Mouse (Mus musculus): ENCODE measurements around the gene Unc5a. TPM values are rescaled to one million over a fixed set of nuclear protein-coding genes. Genes with fewer than 3 reads are reported as not detected.

The Unc5a gene
- polyA plus RNA-seq, 1 experiment, result 37.7 TPM

DNA sequence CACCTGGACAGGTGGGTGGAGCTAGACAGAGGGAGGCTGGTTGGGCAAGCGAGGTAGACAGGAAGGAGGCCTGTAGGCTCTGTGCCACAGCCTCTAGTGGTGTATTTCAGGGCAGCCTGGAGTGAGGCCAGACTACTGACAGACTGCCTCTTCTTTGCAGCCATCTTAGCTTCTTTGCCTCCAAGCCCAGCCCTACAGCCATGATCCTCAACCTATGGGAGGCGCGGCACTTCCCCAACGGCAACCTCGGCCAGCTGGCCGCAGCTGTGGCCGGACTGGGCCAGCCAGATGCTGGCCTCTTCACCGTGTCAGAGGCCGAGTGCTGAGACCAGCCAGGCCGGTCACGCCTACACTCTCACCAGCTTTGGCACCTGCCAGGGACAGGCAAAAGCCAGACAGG, 55.4 kb downstream of the Unc5a start:
- no peak for TF ChIP-seq POLR2A (IDR thresholded peaks at IDR 0.05; ENCODE audit: borderline replicate concordance, insufficient read depth, low read length)
- TF ChIP-seq CTCF (IDR thresholded peaks at IDR 0.05; ENCODE audit: borderline replicate concordance, insufficient read depth, low read depth, low read length), result no peak
- 44% methylated on average over 11 of the region's 11 CpGs for WGBS
- no peak overlapping the region for H3K27ac ChIP-seq (ENCODE audit: insufficient read depth, low read length)

DNA sequence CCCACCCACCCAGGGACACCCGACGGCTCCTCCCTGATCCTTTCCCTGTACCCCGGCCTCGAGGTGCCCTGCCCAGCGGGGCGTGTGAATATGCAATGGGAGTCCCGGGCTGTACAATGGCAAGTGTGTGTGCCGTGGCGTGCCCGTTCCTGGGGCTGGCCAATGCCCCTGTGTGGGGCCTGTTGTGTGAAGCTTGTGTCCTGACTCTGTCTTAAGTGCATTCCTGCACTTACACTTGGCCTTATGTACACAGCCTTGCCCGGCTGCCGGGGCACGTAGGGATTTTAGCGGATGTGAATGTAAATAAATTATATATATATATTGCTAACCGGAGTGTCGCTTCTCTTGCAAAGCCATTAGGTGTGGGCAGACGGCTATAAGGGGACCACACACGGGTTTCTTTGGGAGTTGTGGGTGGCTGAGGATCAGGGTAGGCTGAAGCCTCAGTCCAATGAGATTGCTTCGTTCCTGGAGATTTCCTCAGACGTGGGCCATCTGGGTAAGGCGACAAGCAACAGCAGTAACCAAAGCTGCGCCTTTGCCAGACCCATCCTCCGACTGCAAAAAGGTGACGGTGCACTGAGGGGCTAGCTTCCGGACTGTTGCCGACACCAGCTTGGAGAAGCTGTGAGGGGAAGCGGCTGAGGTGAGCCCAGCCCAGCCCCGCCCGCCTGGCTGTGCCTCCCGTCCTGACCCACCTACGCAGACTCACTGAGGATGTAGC, 56.6 kb downstream of the Unc5a start:
- DNase-seq, result peak in 1 of 2 experiments; percentile 19
- peaks cover 9% of the 10 kb centered on the region; the same call in 1 of the 2 replicates for H3K4me1 ChIP-seq (ENCODE audit: control insufficient read depth, insufficient read depth, low read length)
- TF ChIP-seq CTCF (IDR thresholded peaks at IDR 0.05; ENCODE audit: borderline replicate concordance, insufficient read depth, low read depth, low read length), result no peak
- TF ChIP-seq POLR2A (IDR thresholded peaks at IDR 0.05; ENCODE audit: borderline replicate concordance, insufficient read depth, low read length), result no peak
- WGBS, result 67% methylated on average over 31 of the region's 31 CpGs
- H3K27ac ChIP-seq (ENCODE audit: insufficient read depth, low read length), result no peak overlapping the region
- H3K27me3 ChIP-seq (ENCODE audit: control insufficient read depth, insufficient read depth, low read length), result no peaks in the 10 kb centered on the region
- H3K4me3 ChIP-seq (replicated peaks; ENCODE audit: insufficient read depth, low read depth, low read length), result no peak overlapping the region

More for the DNA sequence above, 55.4 kb downstream of the Unc5a start:
- Histone ChIP-seq H3K4me1 (ENCODE audit: control insufficient read depth, insufficient read depth, low read length) (peaks cover 9% of the 10 kb centered on the region; the same call in 1 of the 2 replicates), H3K27me3 (ENCODE audit: control insufficient read depth, insufficient read depth, low read length) (no peaks in the 10 kb centered on the region), H3K4me3 (replicated peaks; ENCODE audit: insufficient read depth, low read depth, low read length) (no peak overlapping the region)
- DNase-seq, result peak; percentile 39 to 45

- Histone ChIP-seq H3K4me1 (ENCODE audit: control insufficient read depth, insufficient read depth, low read length) (peaks cover 9% of the 10 kb centered on the region; the same call in 1 of the 2 replicates), H3K4me3 (replicated peaks; ENCODE audit: insufficient read depth, low read depth, low read length) (no peak overlapping the region), H3K27ac (ENCODE audit: insufficient read depth, low read length) (no peak overlapping the region), H3K27me3 (ENCODE audit: control insufficient read depth, insufficient read depth, low read length) (no peaks in the 10 kb centered on the region)
- no peak for TF ChIP-seq POLR2A (IDR thresholded peaks at IDR 0.05; ENCODE audit: borderline replicate concordance, insufficient read depth, low read length)
- TF ChIP-seq CTCF (IDR thresholded peaks at IDR 0.05; ENCODE audit: borderline replicate concordance, insufficient read depth, low read depth, low read length), result no peak
- peak in 1 of 2 experiments; percentile 34 for DNase-seq
- WGBS, result 37% methylated on average over 7 of the region's 7 CpGs
Measured at GRCm38 (mm10) chr13:55006415-55006742, 57.2 kb downstream of the Unc5a start.

DNA sequence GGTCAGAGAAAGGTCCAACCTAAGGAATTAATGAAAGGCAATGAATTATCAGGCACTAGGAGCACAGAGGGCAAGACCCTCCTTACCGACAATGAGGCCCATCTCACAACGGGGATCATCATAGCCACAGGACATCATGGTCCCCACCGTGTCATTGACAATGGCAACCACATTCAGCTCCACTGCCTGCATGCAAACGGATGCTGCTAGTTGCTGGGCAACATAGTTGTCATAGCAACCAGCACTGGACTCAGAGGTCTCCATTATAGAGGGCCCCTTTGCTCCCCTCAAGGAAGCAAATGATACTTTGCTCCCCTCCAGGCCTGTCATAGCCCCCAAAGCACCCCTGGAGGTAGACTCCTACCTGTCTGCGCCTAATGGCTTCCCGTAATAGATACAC, 59.4 kb downstream of the Unc5a start:
- no peak overlapping the region for H3K27ac ChIP-seq (ENCODE audit: insufficient read depth, low read length)
- 52% methylated on average over 6 of the region's 6 CpGs for WGBS
- H3K4me3 ChIP-seq (replicated peaks; ENCODE audit: insufficient read depth, low read depth, low read length), result no peak overlapping the region
- DNase-seq, result no peak
- H3K27me3 ChIP-seq (ENCODE audit: control insufficient read depth, insufficient read depth, low read length), result no peaks in the 10 kb centered on the region
- peaks cover 12% of the 10 kb centered on the region; the same call in 1 of the 2 replicates for H3K4me1 ChIP-seq (ENCODE audit: control insufficient read depth, insufficient read depth, low read length)
- TF ChIP-seq CTCF (IDR thresholded peaks at IDR 0.05; ENCODE audit: borderline replicate concordance, insufficient read depth, low read depth, low read length) (no peak), POLR2A (IDR thresholded peaks at IDR 0.05; ENCODE audit: borderline replicate concordance, insufficient read depth, low read length) (no peak)

- no peak overlapping the region for H3K4me3 ChIP-seq (replicated peaks; ENCODE audit: insufficient read depth, low read depth, low read length)
- TF ChIP-seq POLR2A (IDR thresholded peaks at IDR 0.05; ENCODE audit: borderline replicate concordance, insufficient read depth, low read length), result no peak
- no peak for TF ChIP-seq CTCF (IDR thresholded peaks at IDR 0.05; ENCODE audit: borderline replicate concordance, insufficient read depth, low read depth, low read length)
- no peaks in the 10 kb centered on the region for H3K27me3 ChIP-seq (ENCODE audit: control insufficient read depth, insufficient read depth, low read length)
- no peak overlapping the region for H3K27ac ChIP-seq (ENCODE audit: insufficient read depth, low read length)
- 0 out of 2 replicates have a peak, but pooled peaks cover 3% of the 10 kb centered on the region for H3K4me1 ChIP-seq (ENCODE audit: control insufficient read depth, insufficient read depth, low read length)
- DNase-seq, result no peak
- WGBS, result 83% methylated on average over 15 of the region's 15 CpGs
Measured at GRCm38 (mm10) chr13:55011103-55011502, 61.9 kb downstream of the Unc5a start.

DNA sequence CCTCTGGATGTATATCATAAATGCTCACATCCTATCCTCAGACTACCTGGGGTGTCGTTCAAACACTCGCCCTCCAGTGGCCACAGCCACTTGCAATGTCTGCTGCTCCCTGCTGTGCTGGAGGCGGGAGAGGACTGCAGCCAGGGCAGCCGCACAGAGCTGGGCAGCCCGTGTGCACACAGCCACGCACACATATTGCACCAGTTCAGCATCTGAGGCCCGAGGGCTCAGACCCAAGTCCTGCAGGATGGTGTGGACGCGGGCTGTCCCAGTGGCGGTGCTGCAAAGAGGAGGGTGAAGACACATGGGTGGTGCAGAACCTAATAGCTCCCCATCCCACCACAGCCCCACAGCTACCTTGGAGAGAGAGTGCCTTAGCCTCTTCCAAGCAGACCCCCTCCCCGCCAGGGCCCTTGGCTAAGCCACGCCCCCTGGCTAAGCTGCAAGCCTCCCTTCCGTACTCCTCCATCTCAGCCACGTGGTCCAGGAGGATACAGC, 62.8 kb downstream of the Unc5a start:
- DNase-seq, result peak in 1 of 2 experiments; percentile 44
- Histone ChIP-seq H3K27me3 (ENCODE audit: control insufficient read depth, insufficient read depth, low read length) (no peaks in the 10 kb centered on the region), H3K27ac (ENCODE audit: insufficient read depth, low read length) (no peak overlapping the region), H3K4me1 (ENCODE audit: control insufficient read depth, insufficient read depth, low read length) (0 out of 2 replicates have a peak, but pooled peaks cover 3% of the 10 kb centered on the region), H3K4me3 (replicated peaks; ENCODE audit: insufficient read depth, low read depth, low read length) (no peak overlapping the region)
- TF ChIP-seq POLR2A (IDR thresholded peaks at IDR 0.05; ENCODE audit: borderline replicate concordance, insufficient read depth, low read length) (no peak), CTCF (IDR thresholded peaks at IDR 0.05; ENCODE audit: borderline replicate concordance, insufficient read depth, low read depth, low read length) (peak; percentile 37)
- 11% methylated on average over 14 of the region's 14 CpGs for WGBS

DNA sequence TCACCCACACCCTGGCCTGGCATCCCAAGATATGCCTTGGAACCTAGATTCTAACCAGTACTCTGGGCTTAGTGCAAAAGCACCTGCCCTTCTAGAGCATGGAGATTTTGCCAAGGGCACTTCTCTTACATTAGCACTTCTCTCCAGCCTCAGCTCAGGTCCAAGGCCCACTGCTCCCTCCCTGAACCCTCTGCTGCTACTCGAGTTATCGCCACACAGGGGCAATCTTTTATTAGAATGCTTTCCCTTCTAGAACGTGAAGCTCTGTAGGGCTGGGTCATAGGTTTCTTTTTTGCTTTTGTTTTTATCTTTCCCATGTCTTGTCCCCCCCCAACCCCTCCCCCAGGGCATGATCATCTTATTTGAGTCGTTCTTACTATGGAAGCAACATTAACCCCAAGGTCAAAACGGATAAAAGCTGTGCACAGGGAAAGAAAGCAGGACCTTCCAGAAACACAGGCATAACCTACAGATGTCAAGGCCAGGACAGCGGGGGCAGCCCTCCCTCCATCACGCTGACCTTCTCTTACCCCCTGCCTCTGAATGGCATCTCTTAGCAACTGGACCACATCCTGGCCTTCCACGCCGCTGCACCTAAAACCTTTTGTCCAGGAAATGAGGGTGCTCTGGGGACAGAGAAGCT, 64.6 kb downstream of the Unc5a start:
- 38% methylated on average over 9 of the region's 9 CpGs for WGBS
- no peak overlapping the region for H3K4me3 ChIP-seq (replicated peaks; ENCODE audit: insufficient read depth, low read depth, low read length)
- H3K4me1 ChIP-seq (ENCODE audit: control insufficient read depth, insufficient read depth, low read length), result 0 out of 2 replicates have a peak, but pooled peaks cover 3% of the 10 kb centered on the region

More for the DNA sequence above, 64.6 kb downstream of the Unc5a start:
- peak; percentile 36; the same call in 1 of the 2 replicates for TF ChIP-seq CTCF (IDR thresholded peaks at IDR 0.05; ENCODE audit: borderline replicate concordance, insufficient read depth, low read depth, low read length)
- no peak for TF ChIP-seq POLR2A (IDR thresholded peaks at IDR 0.05; ENCODE audit: borderline replicate concordance, insufficient read depth, low read length)
- H3K27ac ChIP-seq (ENCODE audit: insufficient read depth, low read length), result no peak overlapping the region
- DNase-seq, result no peak
- no peaks in the 10 kb centered on the region for H3K27me3 ChIP-seq (ENCODE audit: control insufficient read depth, insufficient read depth, low read length)
